Mouse (Mus musculus) heart, embryonic 15.5 days (tissue): ENCODE measurements at regions not wholly inside any gene's neighbourhood (a gene's known extent, or its start where the extent isn't known, plus 50 kb on each side); places are given as distances from the start of the nearest gene placed in this dataset.

Experiments used
- ATAC-seq: fragments of 200-750 bp; cut with Nextera tagmentation; replicated peaks from 2 replicates; pipeline ENCODE4 v1.8.0; 2017; ENCODE audit warnings: low read depth, moderate TSS enrichment; ENCODE audit not compliant: insufficient number of reproducible peaks, insufficient read depth, low FRiP score
- H3K27ac ChIP-seq: fragments of 300-500 bp; sonication (generic); 2 replicates; pipeline ENCODE4 v1.5.1; 2015; ENCODE audit warnings: mild to moderate bottlenecking, inconsistent platforms
- H3K27me3 ChIP-seq: fragments of 300-500 bp; sonication (generic); 2 replicates; pipeline ENCODE4 v1.6.1; 2015; ENCODE audit warnings: inconsistent platforms
- H3K36me3 ChIP-seq: fragments of 300-500 bp; sonication (generic); 2 replicates; pipeline ENCODE4 v1.6.1; 2015; ENCODE audit warnings: mild to moderate bottlenecking, inconsistent platforms
- H3K4me1 ChIP-seq: fragments of 300-500 bp; sonication (generic); replicated peaks from 2 replicates; pipeline ENCODE4 v1.6.1; 2015; ENCODE audit warnings: inconsistent platforms
- H3K4me2 ChIP-seq: fragments of 300-500 bp; sonication (generic); 2 replicates; pipeline ENCODE4 v1.6.1; 2015; ENCODE audit warnings: inconsistent platforms, mild to moderate bottlenecking, moderate library complexity
- H3K4me3 ChIP-seq: fragments of 300-500 bp; sonication (generic); 2 replicates; pipeline ENCODE4 v1.5.1; 2015; ENCODE audit warnings: mild to moderate bottlenecking, inconsistent platforms
- H3K9ac ChIP-seq: fragments of 300-500 bp; sonication (generic); 2 replicates; pipeline ENCODE4 v1.6.1; 2015; ENCODE audit warnings: mild to moderate bottlenecking, inconsistent platforms
- H3K9me3 ChIP-seq: fragments of 300-500 bp; sonication (generic); replicated peaks from 2 replicates; pipeline ENCODE4 v1.6.1; 2016; ENCODE audit warnings: inconsistent platforms
- WGBS: fragments of 180-500 bp; shearing (Covaris S2); methylation state at CpG from one replicate; pipeline ENCODE4 v1.1.7; 2015; ENCODE audit warnings: mixed read lengths; 5-methylcytosine and 5-hydroxymethylcytosine counted together

DNA sequence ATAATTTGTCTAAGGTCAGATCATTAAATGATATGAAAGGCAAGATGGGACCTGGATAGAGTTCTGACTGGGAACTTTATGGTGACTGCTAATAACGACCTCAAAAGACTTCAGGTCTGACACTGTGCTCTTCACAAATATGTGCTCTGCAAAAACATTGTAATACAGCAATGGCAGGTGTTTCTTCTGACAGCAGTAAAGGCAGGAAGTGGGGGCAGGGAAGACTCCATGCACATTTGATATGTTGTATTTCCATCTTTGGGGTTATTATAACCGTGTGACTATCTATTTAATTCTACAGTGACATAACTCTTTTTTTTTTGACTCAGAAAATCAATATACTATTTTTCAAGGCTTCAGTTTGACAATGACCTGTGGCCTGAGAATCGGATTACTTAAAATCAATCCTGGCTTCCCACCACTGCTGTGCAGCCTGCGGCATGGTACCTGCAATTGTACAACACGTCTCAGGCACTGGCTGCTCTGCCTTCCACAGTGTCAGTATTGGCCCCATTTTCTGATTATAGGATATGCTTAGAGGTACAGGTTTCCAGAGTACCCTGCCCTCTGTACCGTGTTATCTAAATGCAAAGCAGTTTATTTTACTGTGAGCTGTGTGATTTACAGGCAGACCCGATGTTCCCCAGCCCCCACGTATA is 139.4 kb downstream of the Klf6 start:
- Histone ChIP-seq H3K27me3 (no peaks in the 10 kb centered on the region), H3K36me3 (no peaks in the 10 kb centered on the region), H3K4me2 (no peak overlapping the region), H3K4me1 (no peaks in the 10 kb centered on the region), H3K9me3 (no peaks in the 10 kb centered on the region), H3K27ac (no peak overlapping the region), H3K4me3 (no peak overlapping the region), H3K9ac (no peak overlapping the region)
- WGBS, result 71% methylated on average over 8 of the region's 8 CpGs
- no peak for ATAC-seq

DNA sequence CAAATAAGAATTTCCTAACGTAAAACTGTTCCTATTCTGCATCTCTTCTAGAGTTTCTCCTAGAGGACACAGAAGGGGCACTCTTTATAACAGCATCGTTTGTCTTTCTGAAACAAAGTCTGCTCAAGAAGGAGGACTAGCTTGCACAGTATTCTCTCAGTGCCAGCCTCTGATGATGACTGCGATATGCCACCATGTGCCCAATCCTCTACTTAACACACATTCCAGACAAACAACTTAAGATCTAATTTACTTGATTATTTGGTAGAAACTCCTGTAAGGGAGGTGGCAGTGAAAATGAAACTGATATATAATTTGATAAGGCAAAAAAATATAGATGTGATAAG is 139.9 kb downstream of the Klf6 start:
- Histone ChIP-seq H3K27ac (no peak overlapping the region), H3K9me3 (no peaks in the 10 kb centered on the region), H3K27me3 (no peaks in the 10 kb centered on the region), H3K36me3 (no peaks in the 10 kb centered on the region), H3K4me1 (no peaks in the 10 kb centered on the region), H3K9ac (no peak overlapping the region), H3K4me3 (no peak overlapping the region), H3K4me2 (no peak overlapping the region)
- 80% methylated on average over 3 of the region's 3 CpGs for WGBS
- no peak for ATAC-seq

GRCm38 (mm10) chr13:6005901-6006300 is 144.6 kb downstream of the Klf6 start:
- ATAC-seq, result no peak
- no peak overlapping the region for H3K9ac ChIP-seq
- no peak overlapping the region for H3K4me3 ChIP-seq
- no peak overlapping the region for H3K4me2 ChIP-seq
- no peaks in the 10 kb centered on the region for H3K27me3 ChIP-seq
- no peak overlapping the region for H3K27ac ChIP-seq
- no peaks in the 10 kb centered on the region for H3K9me3 ChIP-seq
- H3K4me1 ChIP-seq, result no peaks in the 10 kb centered on the region
- no peaks in the 10 kb centered on the region for H3K36me3 ChIP-seq
- WGBS, result 91% methylated on average over 6 of the region's 6 CpGs

DNA sequence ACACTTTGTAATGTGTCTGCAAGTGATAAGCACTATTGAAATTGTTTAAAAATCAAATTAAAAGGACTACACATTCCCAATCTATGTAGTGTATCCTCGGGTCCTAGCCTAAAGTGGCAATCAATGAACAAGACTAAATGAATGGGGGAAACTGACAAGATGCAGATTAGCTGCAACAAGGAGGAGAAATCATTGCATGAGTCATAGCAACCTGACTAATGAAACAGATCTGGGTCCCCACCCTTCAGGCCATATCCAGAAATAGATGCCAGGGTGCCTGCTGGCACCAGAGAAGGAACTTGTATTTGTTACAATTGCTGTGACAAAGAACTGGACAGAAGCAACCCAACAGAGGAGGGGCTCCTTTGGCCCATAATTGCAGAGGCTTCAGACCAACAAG is 148.4 kb downstream of the Klf6 start:
- Histone ChIP-seq H3K27ac (no peak overlapping the region), H3K36me3 (no peaks in the 10 kb centered on the region), H3K27me3 (no peaks in the 10 kb centered on the region), H3K4me3 (no peak overlapping the region), H3K4me2 (no peak overlapping the region), H3K9me3 (no peaks in the 10 kb centered on the region), H3K4me1 (no peaks in the 10 kb centered on the region), H3K9ac (no peak overlapping the region)
- WGBS, result 63% methylated on average over 1 of the region's 1 CpGs
- ATAC-seq, result no peak

- ATAC-seq, result no peak
- peaks cover 35% of the 10 kb centered on the region for H3K4me1 ChIP-seq
Observed at GRCm38 (mm10) chr13:6027207-6027606, 165.9 kb downstream of the Klf6 start.

GRCm38 (mm10) chr13:6028878-6029277 is 167.6 kb downstream of the Klf6 start:
- H3K4me1 ChIP-seq, result peaks cover 35% of the 10 kb centered on the region
- 47% methylated on average over 4 of the region's 4 CpGs for WGBS
- no peak overlapping the region for H3K27ac ChIP-seq
- H3K27me3 ChIP-seq, result no peaks in the 10 kb centered on the region
- ATAC-seq, result no peak
- H3K36me3 ChIP-seq, result no peaks in the 10 kb centered on the region
- no peak overlapping the region for H3K9ac ChIP-seq
- H3K9me3 ChIP-seq, result no peaks in the 10 kb centered on the region
- no peak overlapping the region for H3K4me2 ChIP-seq
- H3K4me3 ChIP-seq, result no peak overlapping the region

More at GRCm38 (mm10) chr13:6027207-6027606, 165.9 kb downstream of the Klf6 start:
- no peaks in the 10 kb centered on the region for H3K36me3 ChIP-seq
- no peak overlapping the region for H3K9ac ChIP-seq
- H3K27me3 ChIP-seq, result no peaks in the 10 kb centered on the region
- 80% methylated on average over 4 of the region's 4 CpGs for WGBS
- H3K27ac ChIP-seq, result no peak overlapping the region
- no peaks in the 10 kb centered on the region for H3K9me3 ChIP-seq
- no peak overlapping the region for H3K4me3 ChIP-seq
- H3K4me2 ChIP-seq, result no peak overlapping the region

GRCm38 (mm10) chr13:6029461-6029860 is 168.2 kb downstream of the Klf6 start:
- ATAC-seq, result no peak
- no peak overlapping the region for H3K4me3 ChIP-seq

GRCm38 (mm10) chr13:6030128-6030527 is 168.8 kb downstream of the Klf6 start:
- Histone ChIP-seq H3K27ac (no peak overlapping the region), H3K9me3 (no peaks in the 10 kb centered on the region), H3K4me3 (no peak overlapping the region), H3K27me3 (no peaks in the 10 kb centered on the region), H3K4me1 (peaks cover 29% of the 10 kb centered on the region), H3K36me3 (no peaks in the 10 kb centered on the region), H3K4me2 (no peak overlapping the region), H3K9ac (no peak overlapping the region)
- 51% methylated on average over 2 of the region's 2 CpGs for WGBS
- ATAC-seq, result no peak; the same call in 1 of the 2 replicates

More at GRCm38 (mm10) chr13:6029461-6029860, 168.2 kb downstream of the Klf6 start:
- Histone ChIP-seq H3K36me3 (no peaks in the 10 kb centered on the region), H3K9ac (no peak overlapping the region), H3K9me3 (no peaks in the 10 kb centered on the region), H3K27me3 (no peaks in the 10 kb centered on the region), H3K4me2 (no peak overlapping the region), H3K4me1 (peaks cover 35% of the 10 kb centered on the region), H3K27ac (no peak overlapping the region)
- WGBS, result 67% methylated on average over 6 of the region's 6 CpGs

GRCm38 (mm10) chr13:6040132-6040531 is 178.8 kb downstream of the Klf6 start:
- no peaks in the 10 kb centered on the region for H3K36me3 ChIP-seq
- 79% methylated on average over 7 of the region's 7 CpGs for WGBS
- no peak overlapping the region for H3K9ac ChIP-seq
- H3K27me3 ChIP-seq, result no peaks in the 10 kb centered on the region
- no peak overlapping the region for H3K4me3 ChIP-seq
- H3K4me2 ChIP-seq, result no peak overlapping the region
- no peaks in the 10 kb centered on the region; the same call in 1 of the 2 replicates for H3K4me1 ChIP-seq
- H3K9me3 ChIP-seq, result no peaks in the 10 kb centered on the region
- no peak overlapping the region for H3K27ac ChIP-seq
- ATAC-seq, result no peak

- WGBS, result 84% methylated on average over 2 of the region's 2 CpGs
- no peaks in the 10 kb centered on the region; the same call in 1 of the 2 replicates for H3K4me1 ChIP-seq
- ATAC-seq, result no peak
- no peak overlapping the region for H3K4me2 ChIP-seq
- no peaks in the 10 kb centered on the region for H3K9me3 ChIP-seq
- H3K27ac ChIP-seq, result no peak overlapping the region
- no peaks in the 10 kb centered on the region for H3K27me3 ChIP-seq
- H3K36me3 ChIP-seq, result no peaks in the 10 kb centered on the region
- H3K4me3 ChIP-seq, result no peak overlapping the region
- no peak overlapping the region for H3K9ac ChIP-seq
Observed at GRCm38 (mm10) chr13:6040663-6041062, 179.4 kb downstream of the Klf6 start.

GRCm38 (mm10) chr13:6042495-6042894 is 181.2 kb downstream of the Klf6 start:
- no peak for ATAC-seq
- H3K27me3 ChIP-seq, result no peaks in the 10 kb centered on the region
- H3K9me3 ChIP-seq, result no peaks in the 10 kb centered on the region
- 51% methylated on average over 6 of the region's 6 CpGs for WGBS
- H3K4me3 ChIP-seq, result no peak overlapping the region
- H3K9ac ChIP-seq, result no peak overlapping the region
- H3K36me3 ChIP-seq, result no peaks in the 10 kb centered on the region
- H3K4me2 ChIP-seq, result no peak overlapping the region
- no peaks in the 10 kb centered on the region; the same call in 1 of the 2 replicates for H3K4me1 ChIP-seq
- H3K27ac ChIP-seq, result no peak overlapping the region

DNA sequence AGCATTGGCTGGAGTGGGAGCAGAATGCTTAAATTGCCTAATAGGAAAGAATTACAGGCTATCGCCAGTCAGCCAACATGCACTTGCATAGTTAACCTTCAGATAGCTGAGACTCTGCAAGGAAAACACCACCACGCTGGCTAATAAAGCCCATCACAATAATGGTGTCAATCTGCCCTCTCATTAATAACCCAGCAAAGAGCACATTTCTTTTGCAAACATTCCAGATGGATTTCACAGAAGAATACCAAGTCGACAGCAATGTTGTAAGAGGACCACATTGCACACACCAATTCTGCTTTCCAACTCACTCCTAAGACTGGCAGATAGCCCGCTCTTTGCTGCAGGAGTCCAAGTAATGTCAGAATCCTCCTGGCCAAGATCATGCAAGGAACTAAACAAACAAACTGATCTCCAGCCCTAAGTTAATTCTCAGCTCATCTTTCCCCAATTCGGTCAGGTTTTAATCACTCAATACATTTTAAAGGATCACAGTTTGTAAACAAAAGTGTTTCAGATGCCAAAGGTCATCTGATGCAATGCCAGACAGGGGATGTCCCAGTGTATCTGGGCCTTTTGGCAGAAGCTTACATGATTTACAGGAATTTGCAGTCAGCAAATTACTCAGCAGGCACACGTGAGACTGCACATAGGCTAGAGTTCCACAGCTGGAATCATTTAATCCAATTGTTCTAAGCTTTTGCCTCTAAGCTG is 198.4 kb downstream of the Klf6 start:
- ATAC-seq, result no peak
- no peak overlapping the region for H3K27ac ChIP-seq

More for the DNA sequence above, 198.4 kb downstream of the Klf6 start:
- no peaks in the 10 kb centered on the region for H3K36me3 ChIP-seq
- H3K4me3 ChIP-seq, result no peak overlapping the region
- no peaks in the 10 kb centered on the region for H3K27me3 ChIP-seq
- no peaks in the 10 kb centered on the region for H3K9me3 ChIP-seq
- 44% methylated on average over 6 of the region's 6 CpGs for WGBS
- H3K4me1 ChIP-seq, result peaks cover 2% of the 10 kb centered on the region; the same call in 1 of the 2 replicates
- H3K4me2 ChIP-seq, result no peak overlapping the region
- no peak overlapping the region for H3K9ac ChIP-seq
